Mouse (Mus musculus) urinary bladder, postnatal 4 days (tissue): ENCODE data around the gene Mecr.
A peak's percentile ranks its signal among the peaks of the same experiment; 100 is the strongest.

Experiments
- DNase-seq, 2 experiments: peaks; one replicate each; pipeline ENCODE4 v3.0.0; 2021 to 2022; ENCODE audit warnings: low spot score in 2 of 2

Mecr gene

DNA sequence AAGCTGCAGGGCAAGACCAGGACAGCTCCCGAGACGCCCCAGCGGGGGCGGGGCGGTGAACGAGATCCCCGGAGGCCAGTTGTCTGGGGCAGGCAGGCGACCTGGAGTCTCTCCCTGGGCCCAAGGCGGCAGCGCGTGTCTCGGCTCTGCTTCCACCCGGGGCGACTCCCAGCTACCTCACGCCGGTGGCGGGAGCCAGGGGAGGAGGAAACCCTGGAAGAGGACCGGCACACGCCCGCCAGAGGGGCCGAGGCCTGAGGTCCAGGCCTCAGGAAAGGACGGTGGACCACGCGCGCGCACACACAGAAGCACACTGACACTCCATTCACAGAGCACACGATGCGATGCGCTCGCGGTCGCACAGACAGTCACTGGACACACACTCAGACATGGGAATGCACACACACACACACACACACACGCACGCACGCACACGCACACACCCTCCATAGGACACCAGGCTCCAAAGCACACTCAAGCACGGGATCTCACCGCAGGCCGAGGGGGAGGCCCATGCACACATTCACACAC lies 6.9 kb upstream of the Mecr start:
- DNase-seq = peak; percentile 35 to 64

GRCm38 (mm10) chr4:131836891-131837491 lies 6.3 kb upstream of the Mecr start:
- peak; percentile 34 to 66 for DNase-seq

DNA sequence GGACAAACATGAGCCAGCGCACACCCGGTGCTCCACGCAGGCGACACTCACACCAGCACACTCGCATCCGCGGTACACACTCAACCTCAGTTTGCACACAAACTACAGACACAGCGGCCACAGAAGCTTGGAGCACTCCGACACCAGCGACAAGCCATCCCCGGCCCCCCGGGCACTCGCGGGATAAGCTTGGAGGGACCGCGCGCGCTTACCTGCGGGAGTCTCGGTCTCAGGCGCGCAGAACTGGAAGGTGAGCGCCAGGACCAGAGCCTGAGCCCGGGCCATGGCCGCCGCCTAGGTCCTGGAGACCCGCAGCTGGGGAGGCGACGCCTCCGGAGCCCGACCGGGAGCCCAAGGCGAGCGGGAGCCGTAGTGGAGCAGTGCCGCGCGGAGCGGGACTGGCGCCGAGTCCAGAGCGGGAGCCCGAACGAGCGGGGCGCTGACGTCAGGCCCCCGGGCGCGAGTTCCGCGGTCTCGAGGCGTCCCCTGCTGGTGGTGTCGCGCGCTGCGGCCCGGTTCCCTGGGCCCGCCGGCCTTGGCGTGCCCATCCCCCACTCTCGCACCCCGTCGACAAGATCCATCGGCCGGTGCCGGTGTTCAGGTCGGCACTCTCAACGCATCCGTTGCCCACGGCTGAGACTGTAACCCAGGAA lies 5.3 kb upstream of the Mecr start, which contains the start of gene Ptpru:
Gene Ptpru, minus strand, starts transcription at position 417 of the 653 bp plus-strand sequence.
- peak; percentile 85 to 91 for DNase-seq

DNA sequence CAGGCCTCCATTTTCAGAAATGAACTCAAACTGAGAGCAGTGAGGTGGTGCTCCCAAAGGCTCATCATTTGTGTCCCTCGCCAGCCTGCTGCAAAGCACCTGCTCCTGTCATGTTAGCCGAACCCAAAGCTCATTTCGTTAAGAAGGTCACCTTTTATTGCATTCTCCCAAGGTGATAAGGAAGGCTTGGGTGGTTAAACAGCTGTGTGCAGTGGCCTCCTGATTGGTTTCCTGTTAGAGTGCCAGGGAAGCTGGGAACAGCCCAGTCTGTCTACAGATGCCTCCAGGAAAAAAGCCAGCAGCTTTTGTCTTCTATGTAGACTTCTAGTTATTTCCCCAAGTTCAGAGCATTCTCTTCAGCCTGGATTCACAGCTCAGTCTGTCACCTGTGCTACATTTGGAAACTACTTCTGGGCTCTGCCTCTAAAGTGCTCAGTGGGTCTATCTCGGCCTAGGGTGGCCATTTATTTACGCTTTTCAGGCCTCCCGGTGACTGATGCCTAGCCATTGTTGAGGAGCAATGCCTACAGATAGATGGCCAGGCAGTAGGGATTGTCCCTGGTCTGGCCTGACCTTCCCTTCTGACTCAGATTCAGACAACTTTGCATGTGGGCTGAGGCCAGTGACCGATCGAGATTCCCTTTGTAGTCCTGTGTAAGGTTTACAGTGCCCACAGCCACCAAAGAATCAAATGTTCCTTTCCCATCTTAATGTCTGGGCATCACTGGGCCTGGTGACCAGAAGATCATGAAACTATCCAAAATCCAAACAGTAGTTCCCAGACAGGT lies 2.9 kb downstream of the Mecr start:
- no peak for DNase-seq

- no peak for DNase-seq
These were observed 4.8 kb downstream of the Mecr start for GRCm38 (mm10) chr4:131848082-131848481.

- peak; percentile 32 to 66 for DNase-seq
These were observed 6.8 kb downstream of the Mecr start for GRCm38 (mm10) chr4:131849986-131850638.

GRCm38 (mm10) chr4:131854950-131855349 lies 11.7 kb downstream of the Mecr start:
- DNase-seq = no peak

DNA sequence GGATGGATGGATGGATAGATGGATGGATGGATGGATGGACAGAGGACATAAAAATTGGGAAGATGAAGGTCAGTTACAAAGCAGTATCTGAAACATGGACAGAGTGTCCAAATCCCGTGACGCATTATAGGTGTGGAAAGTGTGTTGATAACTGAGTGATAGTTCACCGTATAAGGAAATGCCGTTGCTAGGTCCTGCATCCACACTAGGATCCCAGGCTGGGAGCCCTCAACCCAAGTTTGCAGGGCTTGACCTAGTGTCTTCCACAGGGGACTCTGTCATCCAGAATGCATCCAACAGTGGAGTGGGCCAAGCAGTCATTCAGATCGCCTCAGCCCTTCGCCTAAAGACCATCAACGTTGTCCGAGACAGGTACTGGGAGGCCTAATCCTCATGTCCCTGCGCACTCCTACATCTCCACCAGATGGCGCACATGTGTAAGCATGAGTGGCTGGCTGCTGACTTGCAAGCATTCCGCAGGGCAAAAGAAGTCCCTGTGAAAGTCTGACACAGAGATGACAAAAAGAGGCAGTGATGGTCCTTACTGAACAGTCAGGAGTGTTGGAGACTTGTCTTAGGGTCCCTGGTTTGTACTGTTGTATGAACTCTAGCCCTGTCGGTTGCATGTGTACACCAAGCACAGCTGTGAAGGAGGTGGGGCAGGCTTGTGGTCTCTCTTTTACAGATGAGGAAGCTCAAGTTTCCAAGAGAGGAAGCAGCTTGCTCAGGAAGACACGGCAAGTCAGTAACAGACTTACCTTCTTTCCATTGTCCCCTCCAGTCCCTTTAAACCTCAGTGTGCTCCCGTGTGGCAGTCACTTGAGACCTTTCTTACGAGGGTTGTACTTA lies 17.4 kb downstream of the Mecr start:
- peak; percentile 63 to 85 for DNase-seq

- no peak for DNase-seq
These were observed 18.1 kb downstream of the Mecr start for GRCm38 (mm10) chr4:131861341-131861739.

DNA sequence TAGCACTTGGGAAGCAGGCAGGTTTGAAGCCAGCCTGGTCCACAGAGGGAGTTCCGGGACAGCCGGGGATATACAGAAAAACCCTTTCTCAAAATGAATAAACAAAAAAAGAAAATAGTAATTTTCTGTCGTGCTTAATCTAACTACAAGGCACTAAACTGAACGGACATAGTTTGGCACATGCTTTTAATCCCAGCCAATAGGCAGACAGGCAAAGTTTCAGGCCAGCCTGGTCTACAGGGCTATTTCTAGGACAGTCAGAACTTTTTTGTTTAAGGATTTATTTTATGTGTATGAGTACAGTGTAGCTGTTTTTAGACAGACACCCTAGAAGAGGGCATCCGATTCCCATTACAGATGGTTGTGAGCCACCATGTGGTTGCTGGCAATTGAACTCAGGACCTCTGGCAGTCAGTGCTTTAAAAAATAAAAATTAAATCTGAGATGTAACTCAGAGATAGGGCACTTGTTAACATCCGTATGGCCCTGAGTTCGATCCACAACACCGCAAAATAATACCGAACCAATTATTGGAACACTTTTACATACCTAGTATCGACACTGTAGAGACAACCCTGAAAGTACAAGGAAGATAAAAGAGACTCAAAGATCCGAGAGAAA lies 29.5 kb downstream of the Mecr start:
- DNase-seq = no peak

- peak; percentile 93 to 95 for DNase-seq
These were observed 30.3 kb downstream of the Mecr start, which contains the start of gene Srsf4 for GRCm38 (mm10) chr4:131873293-131874168. Gene Srsf4 (plus strand): TSS chr4:131873617.

- DNase-seq = no peak
These were observed 30.9 kb downstream of the Mecr start for GRCm38 (mm10) chr4:131874169-131874536.

- DNase-seq = no peak
These were observed 31.3 kb downstream of the Mecr start for GRCm38 (mm10) chr4:131874567-131874966.

GRCm38 (mm10) chr4:131875242-131875641 lies 32.0 kb downstream of the Mecr start:
- no peak for DNase-seq

- DNase-seq = no peak
These were observed 33.6 kb downstream of the Mecr start for GRCm38 (mm10) chr4:131876836-131877235.

GRCm38 (mm10) chr4:131879692-131880091 lies 36.4 kb downstream of the Mecr start:
- DNase-seq = no peak

GRCm38 (mm10) chr4:131881306-131881705 lies 38.0 kb downstream of the Mecr start:
- DNase-seq = no peak

DNA sequence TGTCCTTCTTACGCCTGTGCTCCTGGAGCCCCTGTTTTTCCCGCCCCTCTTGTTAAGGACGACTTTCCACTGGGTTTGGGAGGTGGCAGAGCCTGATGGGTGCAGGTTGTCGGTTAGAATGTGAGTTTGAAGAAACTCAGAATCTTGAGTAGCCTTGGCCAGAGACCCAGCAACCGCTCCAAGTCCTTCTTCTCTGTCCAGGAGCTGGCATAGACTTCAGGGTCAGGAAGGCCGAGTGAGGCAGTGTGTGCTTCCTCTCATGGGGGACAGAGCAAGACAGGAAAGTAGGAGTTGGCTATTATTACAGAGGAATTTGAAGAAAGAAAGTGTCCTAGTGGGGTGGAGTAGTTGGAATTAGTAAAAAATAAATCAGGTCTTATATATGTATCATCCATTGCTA lies 40.3 kb downstream of the Mecr start:
- DNase-seq = no peak

DNA sequence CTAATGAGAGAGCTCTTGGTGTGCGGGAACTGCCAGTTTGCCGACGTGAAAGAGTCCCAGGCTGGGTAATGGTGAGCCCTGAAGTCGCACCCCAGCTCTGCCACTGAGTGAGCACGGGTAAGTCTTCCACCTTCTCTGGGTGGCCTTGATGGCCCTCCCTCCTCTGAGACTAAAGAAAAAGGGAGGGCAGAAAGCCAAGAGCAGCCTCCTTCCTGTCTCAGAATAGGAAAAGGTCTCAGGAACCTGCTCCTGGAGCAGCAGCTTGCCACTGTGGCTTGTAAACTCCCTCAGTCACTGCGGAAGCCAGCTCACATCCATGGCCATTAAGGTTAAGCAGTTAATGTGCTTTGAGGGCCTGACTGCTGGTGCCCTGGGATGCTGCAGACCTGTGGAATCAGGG lies 42.1 kb downstream of the Mecr start:
- no peak for DNase-seq

GRCm38 (mm10) chr4:131888564-131888963 lies 45.3 kb downstream of the Mecr start:
- no peak for DNase-seq
